Mouse (Mus musculus) MEL (cell line): Measurements from ENCODE around the gene Gab2. TPM values are rescaled to one million over a fixed set of nuclear protein-coding genes. Genes with fewer than 3 reads are reported as not detected.

Source experiments
- DNase-seq: peaks from one replicate; pipeline ENCODE4 v3.0.0; 2011; ENCODE audit warnings: low read depth, low spot score
- H3K27ac ChIP-seq: 2 replicates; pipeline ENCODE4 v1.5.1; 2012; ENCODE audit warnings: low read depth, mild to moderate bottlenecking, control low read depth, low read length, moderate library complexity; ENCODE audit not compliant: control insufficient read depth
- H3K27me3 ChIP-seq, 2 experiments: fragments of 150-350 bp in 1 of 2; sonication (generic) in 1 of 2; 2 replicates each; pipeline ENCODE4 v1.6.1; 2012; ENCODE audit warnings: low read length in 2 of 2, mild to moderate bottlenecking in 2 of 2, improper control_type of control experiment in 1 of 2, moderate library complexity in 1 of 2; ENCODE audit not compliant: insufficient read depth in 2 of 2, control insufficient read depth in 1 of 2
- H3K36me3 ChIP-seq, 2 experiments: 2 replicates each; pipeline ENCODE4 v1.6.1; 2012 to 2014; ENCODE audit warnings: low read length in 2 of 2, improper control_type of control experiment in 1 of 2, inconsistent platforms in 1 of 2, mild to moderate bottlenecking in 1 of 2; ENCODE audit not compliant: insufficient read depth in 2 of 2, control insufficient read depth in 1 of 2
- H3K4me1 ChIP-seq, 2 experiments: fragments of 150-350 bp in 1 of 2; sonication (generic) in 1 of 2; 2 replicates each; pipeline ENCODE4 v1.6.1; 2012; ENCODE audit warnings: low read length in 2 of 2, improper control_type of control experiment in 1 of 2, mild to moderate bottlenecking in 1 of 2; ENCODE audit not compliant: insufficient read depth in 2 of 2, control insufficient read depth in 1 of 2
- H3K4me3 ChIP-seq, 2 experiments: fragments of 150-350 bp in 1 of 2; sonication (generic) in 1 of 2; 2 replicates each; pipeline ENCODE4 v1.5.1; 2012; ENCODE audit warnings: low read depth in 2 of 2, low read length in 2 of 2, mild to moderate bottlenecking in 2 of 2, moderate library complexity in 2 of 2, control low read depth in 1 of 2, improper control_type of control experiment in 1 of 2; ENCODE audit not compliant: control insufficient read depth in 1 of 2, insufficient read depth in 1 of 2
- H3K79me2 ChIP-seq: 2 replicates; pipeline ENCODE4 v1.6.1; 2012; ENCODE audit warnings: mild to moderate bottlenecking, low read length, moderate library complexity; ENCODE audit not compliant: control insufficient read depth, poor library complexity, insufficient read depth
- H3K9ac ChIP-seq: 2 replicates; pipeline ENCODE4 v1.6.1; 2012; ENCODE audit warnings: low read depth, mild to moderate bottlenecking, control low read depth, low read length, moderate library complexity; ENCODE audit not compliant: control insufficient read depth, poor library complexity, severe bottlenecking
- H3K9me3 ChIP-seq: fragments of 150-350 bp; sonication (generic); replicated peaks from 2 replicates; pipeline ENCODE4 v1.6.1; 2012; ENCODE audit warnings: mild to moderate bottlenecking, low read length, improper control_type of control experiment, moderate library complexity; ENCODE audit not compliant: insufficient read depth
- BHLHE40 ChIP-seq: IDR thresholded peaks from 2 replicates; pipeline ENCODE4 v1.6.1; 2012; ENCODE audit warnings: low read depth, mild to moderate bottlenecking, inconsistent platforms, low read length, improper control_type of control experiment, borderline replicate concordance
- CHD1 ChIP-seq: IDR thresholded peaks from 2 replicates; pipeline ENCODE4 v1.6.1; 2012; ENCODE audit warnings: low read depth, mild to moderate bottlenecking, inconsistent platforms, low read length, improper control_type of control experiment
- CHD2 ChIP-seq: IDR thresholded peaks from 2 replicates; pipeline ENCODE4 v1.6.1; 2011; ENCODE audit warnings: low read length, improper control_type of control experiment
- CTCF ChIP-seq, 3 experiments: IDR thresholded peaks in 2 of 3; conservative IDR thresholded peaks in 1 of 3; 2 replicates each; pipeline ENCODE4 v1.5.1; 2011 to 2012; ENCODE audit warnings: low read length in 3 of 3, low read depth in 2 of 3, mild to moderate bottlenecking in 2 of 3, improper control_type of control experiment in 1 of 3, inconsistent platforms in 1 of 3, mixed read lengths in 1 of 3, moderate library complexity in 1 of 3; ENCODE audit not compliant: control insufficient read depth in 1 of 3, insufficient read depth in 1 of 3, poor library complexity in 1 of 3, severe bottlenecking in 1 of 3
- E2F4 ChIP-seq: IDR thresholded peaks from 2 replicates; pipeline ENCODE4 v1.6.1; 2011; ENCODE audit warnings: low read depth, low read length, improper control_type of control experiment, borderline replicate concordance
- ELF1 ChIP-seq: IDR thresholded peaks from 2 replicates; pipeline ENCODE4 v1.6.1; 2014; ENCODE audit warnings: low read depth, mild to moderate bottlenecking, inconsistent platforms, low read length, improper control_type of control experiment, moderate library complexity
- EP300 ChIP-seq, 2 experiments: IDR thresholded peaks; 2 replicates each; pipeline ENCODE4 v1.6.1; 2011; ENCODE audit warnings: improper control_type of control experiment in 2 of 2, low read length in 2 of 2, low read depth in 1 of 2, mild to moderate bottlenecking in 1 of 2
- ETS1 ChIP-seq: IDR thresholded peaks from 2 replicates; pipeline ENCODE4 v1.6.1; 2012; ENCODE audit warnings: low read depth, mild to moderate bottlenecking, inconsistent platforms, low read length, improper control_type of control experiment, moderate library complexity
- GABPA ChIP-seq: IDR thresholded peaks from 2 replicates; pipeline ENCODE4 v1.6.1; 2012; ENCODE audit warnings: low read depth, mild to moderate bottlenecking, inconsistent platforms, low read length, improper control_type of control experiment, moderate library complexity
- GATA1 ChIP-seq: IDR thresholded peaks from 2 replicates; pipeline ENCODE4 v1.6.1; 2011; ENCODE audit warnings: low read depth, low read length, improper control_type of control experiment
- HCFC1 ChIP-seq: IDR thresholded peaks from 2 replicates; pipeline ENCODE4 v1.6.1; 2012; ENCODE audit warnings: low read depth, mild to moderate bottlenecking, inconsistent platforms, low read length, improper control_type of control experiment, moderate library complexity
- KAT2A ChIP-seq: conservative IDR thresholded peaks from 2 replicates; pipeline ENCODE4 v1.6.1; 2012; ENCODE audit warnings: low read depth, low read length, improper control_type of control experiment, inconsistent platforms
- MAFK ChIP-seq: IDR thresholded peaks from 2 replicates; pipeline ENCODE4 v1.6.1; 2011; ENCODE audit warnings: low read depth, mild to moderate bottlenecking, low read length, improper control_type of control experiment, borderline replicate concordance
- MAX ChIP-seq: IDR thresholded peaks from 2 replicates; pipeline ENCODE4 v1.6.1; 2011; ENCODE audit warnings: low read length, improper control_type of control experiment
- MEF2A ChIP-seq: IDR thresholded peaks from 2 replicates; pipeline ENCODE4 v1.6.1; 2014; ENCODE audit warnings: low read depth, mild to moderate bottlenecking, inconsistent platforms, low read length, improper control_type of control experiment; ENCODE audit not compliant: poor library complexity, insufficient replicate concordance, severe bottlenecking; ENCODE audit errors: extremely low read depth
- MYB ChIP-seq: IDR thresholded peaks from 2 replicates; pipeline ENCODE4 v1.6.1; 2011; ENCODE audit warnings: mild to moderate bottlenecking, low read depth, low read length, improper control_type of control experiment
- MYC ChIP-seq: IDR thresholded peaks from 2 replicates; pipeline ENCODE4 v1.6.1; 2011; ENCODE audit warnings: low read depth, mild to moderate bottlenecking, low read length, improper control_type of control experiment, moderate library complexity
- NRF1 ChIP-seq: IDR thresholded peaks from 2 replicates; pipeline ENCODE4 v1.6.1; 2014; ENCODE audit warnings: low read depth, mild to moderate bottlenecking, inconsistent platforms, low read length, improper control_type of control experiment, moderate library complexity; ENCODE audit not compliant: poor library complexity, insufficient read depth, severe bottlenecking
- POLR2A ChIP-seq, 2 experiments: IDR thresholded peaks; 2 replicates each; pipeline ENCODE4 v1.6.1; 2011 to 2012; ENCODE audit warnings: low read length in 2 of 2, mild to moderate bottlenecking in 2 of 2, control low read depth in 1 of 2, improper control_type of control experiment in 1 of 2, low read depth in 1 of 2, moderate library complexity in 1 of 2; ENCODE audit not compliant: control insufficient read depth in 1 of 2, insufficient read depth in 1 of 2, poor library complexity in 1 of 2
- POLR2AphosphoS2 ChIP-seq: IDR thresholded peaks from 2 replicates; pipeline ENCODE4 v1.6.1; 2011; ENCODE audit warnings: low read length, improper control_type of control experiment
- RAD21 ChIP-seq: IDR thresholded peaks from 2 replicates; pipeline ENCODE4 v1.6.1; 2011; ENCODE audit warnings: mild to moderate bottlenecking, low read depth, low read length, improper control_type of control experiment
- RCOR1 ChIP-seq: IDR thresholded peaks from 2 replicates; pipeline ENCODE4 v1.6.1; 2012; ENCODE audit warnings: low read depth, mild to moderate bottlenecking, inconsistent platforms, low read length, improper control_type of control experiment
- SIN3A ChIP-seq: IDR thresholded peaks from 2 replicates; pipeline ENCODE4 v1.6.1; 2012; ENCODE audit warnings: low read length, improper control_type of control experiment, inconsistent platforms
- SMC3 ChIP-seq: IDR thresholded peaks from 2 replicates; pipeline ENCODE4 v1.6.1; 2011; ENCODE audit warnings: low read depth, low read length, improper control_type of control experiment
- TBP ChIP-seq: IDR thresholded peaks from 2 replicates; pipeline ENCODE4 v1.8.0; 2011; ENCODE audit warnings: low read depth, low read length, improper control_type of control experiment
- TCF12 ChIP-seq: IDR thresholded peaks from 2 replicates; pipeline ENCODE4 v1.6.1; 2014; ENCODE audit warnings: low read depth, mild to moderate bottlenecking, inconsistent platforms, low read length, improper control_type of control experiment, moderate library complexity
- UBTF ChIP-seq: IDR thresholded peaks from 2 replicates; pipeline ENCODE4 v1.6.1; 2012; ENCODE audit warnings: low read depth, mild to moderate bottlenecking, inconsistent platforms, low read length, improper control_type of control experiment, moderate library complexity, borderline replicate concordance; ENCODE audit not compliant: insufficient read depth
- USF1 ChIP-seq: IDR thresholded peaks from 2 replicates; pipeline ENCODE4 v1.6.1; 2014; ENCODE audit warnings: low read depth, mild to moderate bottlenecking, inconsistent platforms, low read length, improper control_type of control experiment, moderate library complexity
- USF2 ChIP-seq, 2 experiments: IDR thresholded peaks; 2 replicates each; pipeline ENCODE4 v1.6.1; 2011 to 2012; ENCODE audit warnings: improper control_type of control experiment in 2 of 2, low read length in 2 of 2, borderline replicate concordance in 1 of 2, inconsistent platforms in 1 of 2, low read depth in 1 of 2, mild to moderate bottlenecking in 1 of 2; ENCODE audit not compliant: insufficient read depth in 1 of 2
- ZC3H11A ChIP-seq: IDR thresholded peaks from 2 replicates; pipeline ENCODE4 v1.6.1; 2012; ENCODE audit warnings: low read depth, mild to moderate bottlenecking, inconsistent platforms, low read length, improper control_type of control experiment
- ZMIZ1 ChIP-seq: IDR thresholded peaks from 2 replicates; pipeline ENCODE4 v1.6.1; 2012; ENCODE audit warnings: low read depth, mild to moderate bottlenecking, inconsistent platforms, low read length, improper control_type of control experiment, moderate library complexity
- ZNF384 ChIP-seq: IDR thresholded peaks from 2 replicates; pipeline ENCODE4 v1.6.1; 2012; ENCODE audit warnings: low read depth, mild to moderate bottlenecking, inconsistent platforms, low read length, improper control_type of control experiment
- polyA plus RNA-seq, 2 experiments: library from polyadenylated mRNA; stranded (reverse) in 1 of 2; unstranded in 1 of 2; fragments of >175 nt in 1 of 2; fragments of >200 nt in 1 of 2; gene quantifications; 2 replicates each; pipeline versions ENCODE4 v1.2.1 to v1.2.4; 2012; ENCODE audit warnings: low replicate concordance in 2 of 2, low read depth in 1 of 2; ENCODE audit not compliant: insufficient read length in 2 of 2, insufficient read depth in 1 of 2, missing spikeins in 1 of 2
- total RNA-seq: library from RNA; depleted of rRNA; stranded (reverse); fragments of 300-350 nt; gene quantifications from 2 replicates; pipeline ENCODE4 v1.2.3, GENCODE M21; 2012

The Gab2 gene
- total and polyA plus RNA-seq, 3 experiments: 5.0 to 11.5 TPM; not detected in 1

GRCm38 (mm10) chr7:97184005-97184404, 102.6 kb downstream of the Gab2 start (continued):
- TF ChIP-seq SIN3A (peak; percentile 87), CHD1 (peak; percentile 61; the same call in 1 of the 2 replicates), ZMIZ1 (peak; percentile 76; the same call in 1 of the 2 replicates), MEF2A (no peak), MAX (0 out of 2 replicates have a peak, but pooled peaks have one; percentile 69), KAT2A (0 out of 2 replicates have a peak, but pooled peaks have one; percentile 11), MAFK (peak; percentile 68; the same call in 1 of the 2 replicates), USF2 (IDR thresholded peaks at IDR 0.05; ENCODE audit: borderline replicate concordance in 1 of 2, insufficient read depth in 1 of 2, low read depth in 1 of 2, low read length in 2 of 2) (no peak), EP300 (IDR thresholded peaks at IDR 0.05; ENCODE audit: low read depth in 1 of 2, low read length in 2 of 2) (peak; percentile 97 to 99), SMC3 (no peak), NRF1 (no peak)

- Histone ChIP-seq H3K4me3 (no peak overlapping the region), H3K27ac (no peak overlapping the region)
- TF ChIP-seq E2F4 (no peak), HCFC1 (no peak), USF1 (no peak), MYC (0 out of 2 replicates have a peak, but pooled peaks have one; percentile 56), ZNF384 (0 out of 2 replicates have a peak, but pooled peaks have one; percentile 12), ELF1 (no peak), CHD1 (no peak), UBTF (no peak), RCOR1 (no peak), BHLHE40 (0 out of 2 replicates have a peak, but pooled peaks have one; percentile 28), POLR2AphosphoS2 (no peak), ZMIZ1 (no peak), ETS1 (no peak), SMC3 (no peak), MYB (no peak), MAX (0 out of 2 replicates have a peak, but pooled peaks have one; percentile 33), CTCF (IDR thresholded peaks at IDR 0.05 in 2 of 3, conservative IDR thresholded peaks at IDR 0.05 in 1 of 3; ENCODE audit: control insufficient read depth in 1 of 3, insufficient read depth in 1 of 3, low read depth in 2 of 3, low read length in 3 of 3, poor library complexity in 1 of 3, severe bottlenecking in 1 of 3) (no peak), POLR2A (IDR thresholded peaks at IDR 0.05; ENCODE audit: control insufficient read depth in 1 of 2, insufficient read depth in 1 of 2, low read depth in 1 of 2, low read length in 2 of 2, poor library complexity in 1 of 2) (no peak), TBP (no peak), GATA1 (0 out of 2 replicates have a peak, but pooled peaks have one; percentile 10), EP300 (IDR thresholded peaks at IDR 0.05; ENCODE audit: low read depth in 1 of 2, low read length in 2 of 2) (peak; percentile 39 to 56; a peak in 3 of 4 replicates), SIN3A (no peak), NRF1 (no peak), KAT2A (no peak), RAD21 (no peak), CHD2 (no peak), GABPA (no peak), ZC3H11A (no peak), TCF12 (peak; percentile 62)
Measured at GRCm38 (mm10) chr7:97187387-97188081, 106.1 kb downstream of the Gab2 start.

More at GRCm38 (mm10) chr7:97187387-97188081, 106.1 kb downstream of the Gab2 start:
- peaks cover 0 to 22% of the 10 kb centered on the region in 2 experiments; a peak in 2 of 4 replicates for H3K36me3 ChIP-seq
- no peaks in the 10 kb centered on the region for H3K27me3 ChIP-seq
- DNase-seq: no peak
- H3K9ac ChIP-seq: no peak overlapping the region
- no peaks in the 10 kb centered on the region for H3K9me3 ChIP-seq
- H3K79me2 ChIP-seq: no peaks in the 10 kb centered on the region
- peaks cover 18% of the 10 kb centered on the region in 2 experiments for H3K4me1 ChIP-seq
